Mouse (Mus musculus) heart, embryonic 15.5 days (tissue): Measurements from ENCODE around the gene Mrpl54. TPM values are rescaled to one million over a fixed set of nuclear protein-coding genes. Genes with fewer than 3 reads are reported as not detected.

Source experiments
- ATAC-seq: fragments of 200-750 bp; cut with Nextera tagmentation; replicated peaks from 2 replicates; pipeline ENCODE4 v1.8.0; 2017; ENCODE audit warnings: low read depth, moderate TSS enrichment; ENCODE audit not compliant: insufficient number of reproducible peaks, insufficient read depth, low FRiP score
- H3K27ac ChIP-seq: fragments of 300-500 bp; sonication (generic); 2 replicates; pipeline ENCODE4 v1.5.1; 2015; ENCODE audit warnings: mild to moderate bottlenecking, inconsistent platforms
- H3K27me3 ChIP-seq: fragments of 300-500 bp; sonication (generic); 2 replicates; pipeline ENCODE4 v1.6.1; 2015; ENCODE audit warnings: inconsistent platforms
- H3K36me3 ChIP-seq: fragments of 300-500 bp; sonication (generic); 2 replicates; pipeline ENCODE4 v1.6.1; 2015; ENCODE audit warnings: mild to moderate bottlenecking, inconsistent platforms
- H3K4me1 ChIP-seq: fragments of 300-500 bp; sonication (generic); replicated peaks from 2 replicates; pipeline ENCODE4 v1.6.1; 2015; ENCODE audit warnings: inconsistent platforms
- H3K4me2 ChIP-seq: fragments of 300-500 bp; sonication (generic); 2 replicates; pipeline ENCODE4 v1.6.1; 2015; ENCODE audit warnings: inconsistent platforms, mild to moderate bottlenecking, moderate library complexity
- H3K4me3 ChIP-seq: fragments of 300-500 bp; sonication (generic); 2 replicates; pipeline ENCODE4 v1.5.1; 2015; ENCODE audit warnings: mild to moderate bottlenecking, inconsistent platforms
- H3K9ac ChIP-seq: fragments of 300-500 bp; sonication (generic); 2 replicates; pipeline ENCODE4 v1.6.1; 2015; ENCODE audit warnings: mild to moderate bottlenecking, inconsistent platforms
- H3K9me3 ChIP-seq: fragments of 300-500 bp; sonication (generic); replicated peaks from 2 replicates; pipeline ENCODE4 v1.6.1; 2016; ENCODE audit warnings: inconsistent platforms
- WGBS: fragments of 180-500 bp; shearing (Covaris S2); methylation state at CpG from one replicate; pipeline ENCODE4 v1.1.7; 2015; ENCODE audit warnings: mixed read lengths; 5-methylcytosine and 5-hydroxymethylcytosine counted together
- polyA plus RNA-seq: library from polyadenylated mRNA; unstranded; fragments of >200 nt; fragmentation: Nextera tagmentation; extraction: Ambion mirVana; gene quantifications from 2 replicates; pipeline ENCODE4 v1.2.1, GENCODE M21; 2015

Mrpl54 gene
- polyA plus RNA-seq, 1 experiment from 2014 or later = 226 TPM

DNA sequence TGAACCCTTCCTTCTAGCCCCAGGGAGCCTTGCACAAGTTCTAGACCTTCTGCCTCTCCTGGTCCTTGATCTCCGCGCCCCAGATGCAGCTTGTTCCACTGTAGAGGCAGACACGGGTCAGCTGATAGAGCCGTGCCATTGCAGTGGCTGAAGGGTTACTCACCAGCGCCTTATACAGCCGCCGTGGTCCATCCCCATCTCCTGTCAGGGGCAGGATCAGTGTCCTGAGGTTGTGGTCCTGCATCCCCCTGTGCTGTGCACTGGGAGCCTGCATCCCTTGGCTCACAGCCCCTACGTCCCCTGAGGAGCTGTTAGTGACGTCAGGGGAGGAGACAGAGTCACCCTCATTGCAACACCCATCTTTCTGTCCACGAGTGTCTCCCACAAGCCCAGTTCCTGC is 36.5 kb upstream of the Mrpl54 start:
- ATAC-seq = 0 out of 2 replicates have a peak, but pooled peaks have one; percentile 2
- H3K4me2 ChIP-seq = peak overlapping the region; percentile 44
- peaks cover 27% of the 10 kb centered on the region for H3K36me3 ChIP-seq
- 43% methylated on average over 10 of the region's 10 CpGs for WGBS
- H3K9me3 ChIP-seq = no peaks in the 10 kb centered on the region
- H3K9ac ChIP-seq = peak overlapping the region; percentile 34; the same call in 1 of the 2 replicates
- peaks cover 62% of the 10 kb centered on the region for H3K4me1 ChIP-seq
- H3K27ac ChIP-seq = peak overlapping the region; percentile 55
- H3K27me3 ChIP-seq = no peaks in the 10 kb centered on the region
- no peak overlapping the region for H3K4me3 ChIP-seq

DNA sequence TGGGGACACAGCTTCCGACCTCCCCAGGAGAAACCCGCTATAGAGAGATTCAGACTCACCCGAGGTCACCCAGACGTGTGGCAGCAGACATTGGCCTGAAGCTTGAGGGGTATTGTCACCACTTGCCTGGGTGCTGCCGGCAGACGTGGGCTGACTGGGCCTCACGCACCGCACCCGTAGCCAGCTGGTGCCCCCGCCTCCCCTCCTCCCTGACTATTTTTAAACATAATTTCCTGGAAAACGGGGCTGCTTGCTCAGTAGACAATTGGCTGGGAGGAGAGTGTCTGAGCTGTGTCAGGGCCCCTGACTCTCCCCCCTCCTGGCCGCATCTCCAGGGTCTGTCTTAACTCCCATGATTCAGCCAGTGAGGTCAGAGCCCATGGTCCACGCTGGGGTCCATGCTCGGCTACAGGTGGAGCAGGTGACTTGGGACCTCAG is 36.1 kb upstream of the Mrpl54 start:
- Histone ChIP-seq H3K27ac (peak overlapping the region; percentile 55), H3K4me1 (peaks cover 67% of the 10 kb centered on the region), H3K9me3 (no peaks in the 10 kb centered on the region), H3K4me2 (peak overlapping the region; percentile 44), H3K9ac (peak overlapping the region; percentile 34; the same call in 1 of the 2 replicates), H3K27me3 (no peaks in the 10 kb centered on the region), H3K4me3 (no peak overlapping the region), H3K36me3 (peaks cover 22% of the 10 kb centered on the region)
- ATAC-seq = 0 out of 2 replicates have a peak, but pooled peaks have one; percentile 7
- 15% methylated on average over 14 of the region's 14 CpGs for WGBS

DNA sequence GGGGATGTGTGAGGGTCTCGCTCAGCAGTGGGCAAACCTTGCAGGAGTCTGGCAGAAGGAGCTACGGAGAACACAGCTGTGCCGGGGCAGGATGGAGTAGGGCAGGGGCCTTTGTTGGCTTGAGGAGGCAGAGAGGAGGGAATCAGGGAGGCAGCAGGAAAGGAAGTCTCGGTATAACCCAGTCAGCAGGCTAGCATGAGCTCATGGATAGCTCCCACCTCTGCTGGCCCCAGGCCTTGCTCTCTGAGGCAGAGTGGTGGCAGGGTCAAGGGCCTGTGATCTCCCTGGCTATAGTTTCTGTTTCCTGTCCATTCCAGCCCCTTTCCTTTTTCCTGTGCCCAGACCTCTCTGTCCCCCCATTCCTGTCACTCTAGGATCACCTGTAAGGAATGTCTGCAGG is 35.6 kb upstream of the Mrpl54 start:
- H3K9ac ChIP-seq = no peak overlapping the region
- peak overlapping the region; percentile 44 for H3K4me2 ChIP-seq
- H3K4me1 ChIP-seq = peaks cover 72% of the 10 kb centered on the region
- H3K27me3 ChIP-seq = no peaks in the 10 kb centered on the region
- no peak overlapping the region for H3K4me3 ChIP-seq
- ATAC-seq = no peak
- no peaks in the 10 kb centered on the region for H3K9me3 ChIP-seq
- H3K36me3 ChIP-seq = peaks cover 17% of the 10 kb centered on the region
- WGBS = 52% methylated on average over 4 of the region's 4 CpGs
- H3K27ac ChIP-seq = peak overlapping the region; percentile 55

DNA sequence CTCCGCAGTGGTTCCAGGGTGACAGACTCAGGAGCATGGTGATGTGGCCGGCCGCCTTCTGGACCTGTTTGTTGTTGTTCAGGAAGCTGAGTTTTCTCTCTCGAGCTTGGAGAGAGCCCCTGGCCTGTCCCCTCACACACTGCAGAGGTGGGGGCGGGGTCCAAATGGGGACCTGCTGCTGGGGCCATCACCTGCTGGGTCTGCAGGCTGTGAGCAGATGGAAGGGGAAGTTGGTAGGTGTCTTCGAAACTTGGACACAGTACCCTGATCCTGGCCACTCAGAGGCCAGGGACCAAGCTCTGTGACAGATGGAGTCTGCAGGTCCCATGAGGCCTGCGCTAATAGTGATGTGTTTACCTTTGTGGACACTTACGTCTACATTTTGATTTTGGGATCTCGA is 34.6 kb upstream of the Mrpl54 start:
- peaks cover 73% of the 10 kb centered on the region for H3K4me1 ChIP-seq
- H3K27me3 ChIP-seq = no peaks in the 10 kb centered on the region
- no peak overlapping the region for H3K4me2 ChIP-seq
- no peak for ATAC-seq
- peaks cover 8% of the 10 kb centered on the region; the same call in 1 of the 2 replicates for H3K36me3 ChIP-seq
- no peak overlapping the region for H3K27ac ChIP-seq
- no peak overlapping the region for H3K9ac ChIP-seq
- no peaks in the 10 kb centered on the region for H3K9me3 ChIP-seq
- H3K4me3 ChIP-seq = no peak overlapping the region
- WGBS = 73% methylated on average over 9 of the region's 9 CpGs

DNA sequence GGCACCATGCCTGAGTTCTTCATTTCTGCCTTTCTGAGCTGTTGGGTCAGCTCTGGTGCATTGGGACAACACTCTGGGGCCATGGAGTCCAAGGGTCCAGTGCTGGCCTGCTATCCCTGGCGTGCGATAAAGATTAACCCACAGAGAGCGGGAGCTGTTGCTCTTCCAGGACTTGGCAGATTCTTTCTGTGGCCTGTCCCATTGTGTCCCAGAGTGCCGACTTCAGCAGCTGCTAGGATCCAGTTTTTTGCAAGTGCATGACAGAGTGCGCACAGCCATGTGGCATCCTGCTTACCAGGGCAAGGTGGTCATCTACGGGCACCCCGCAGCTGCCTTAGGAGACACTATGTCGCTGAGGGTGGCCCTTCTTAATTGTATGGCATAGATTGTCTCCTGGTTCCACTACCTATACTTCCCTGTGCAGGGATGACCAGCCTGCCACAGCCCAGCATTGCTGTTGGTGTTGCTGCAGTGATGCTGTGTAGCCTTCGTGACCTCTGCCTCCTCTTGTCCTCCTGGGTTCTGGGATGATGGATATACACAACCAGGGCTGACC is 33.7 kb upstream of the Mrpl54 start:
- 70% methylated on average over 9 of the region's 9 CpGs for WGBS
- Histone ChIP-seq H3K4me1 (peaks cover 79% of the 10 kb centered on the region), H3K27me3 (no peaks in the 10 kb centered on the region), H3K4me2 (no peak overlapping the region), H3K36me3 (no peaks in the 10 kb centered on the region), H3K27ac (no peak overlapping the region), H3K9me3 (no peaks in the 10 kb centered on the region), H3K9ac (no peak overlapping the region), H3K4me3 (no peak overlapping the region)
- no peak for ATAC-seq

DNA sequence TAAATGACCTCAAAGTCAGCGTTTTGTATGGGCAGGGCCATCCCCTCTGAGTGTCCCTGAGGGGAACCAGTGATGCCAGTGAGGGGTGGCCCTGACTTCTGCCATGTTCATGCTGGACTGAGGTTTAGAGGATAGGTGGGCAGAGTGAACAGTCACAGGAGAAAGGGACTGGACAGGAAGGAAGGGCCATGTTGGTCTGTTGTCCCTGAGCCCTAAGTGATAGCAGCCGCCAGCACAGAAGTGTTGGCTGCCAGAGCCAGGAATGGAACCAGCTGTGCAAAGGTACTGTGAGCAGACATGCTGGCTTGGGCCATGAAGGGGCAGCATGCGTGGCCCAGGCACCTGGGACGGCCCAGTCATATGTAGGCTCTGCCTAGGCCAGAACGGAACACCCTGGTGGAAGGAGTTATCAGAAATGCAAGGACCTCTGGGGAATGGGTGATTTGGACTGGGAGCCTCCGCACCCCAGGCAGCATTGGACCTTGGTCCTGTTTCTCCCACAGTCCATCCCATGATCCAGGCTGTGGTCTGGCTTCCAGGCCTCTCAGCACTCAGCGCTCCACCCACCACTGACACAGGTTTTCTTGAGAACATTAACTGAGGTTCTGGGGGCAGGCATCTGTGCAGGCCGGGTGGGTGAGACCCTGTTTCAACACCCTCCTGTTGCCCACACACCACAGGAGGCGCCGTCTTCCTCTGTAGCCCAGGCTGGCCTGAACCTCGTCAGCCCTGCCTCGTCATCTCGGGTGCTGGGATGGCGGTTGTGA is 33.0 kb upstream of the Mrpl54 start:
- no peak for ATAC-seq
- H3K9me3 ChIP-seq = no peaks in the 10 kb centered on the region
- no peaks in the 10 kb centered on the region for H3K27me3 ChIP-seq
- no peak overlapping the region for H3K9ac ChIP-seq
- WGBS = 81% methylated on average over 14 of the region's 14 CpGs
- no peak overlapping the region for H3K4me3 ChIP-seq
- no peak overlapping the region for H3K4me2 ChIP-seq
- H3K4me1 ChIP-seq = peaks cover 82% of the 10 kb centered on the region
- 0 out of 2 replicates have a peak overlapping the region, but pooled peaks have one; percentile 6 for H3K27ac ChIP-seq
- no peaks in the 10 kb centered on the region for H3K36me3 ChIP-seq

DNA sequence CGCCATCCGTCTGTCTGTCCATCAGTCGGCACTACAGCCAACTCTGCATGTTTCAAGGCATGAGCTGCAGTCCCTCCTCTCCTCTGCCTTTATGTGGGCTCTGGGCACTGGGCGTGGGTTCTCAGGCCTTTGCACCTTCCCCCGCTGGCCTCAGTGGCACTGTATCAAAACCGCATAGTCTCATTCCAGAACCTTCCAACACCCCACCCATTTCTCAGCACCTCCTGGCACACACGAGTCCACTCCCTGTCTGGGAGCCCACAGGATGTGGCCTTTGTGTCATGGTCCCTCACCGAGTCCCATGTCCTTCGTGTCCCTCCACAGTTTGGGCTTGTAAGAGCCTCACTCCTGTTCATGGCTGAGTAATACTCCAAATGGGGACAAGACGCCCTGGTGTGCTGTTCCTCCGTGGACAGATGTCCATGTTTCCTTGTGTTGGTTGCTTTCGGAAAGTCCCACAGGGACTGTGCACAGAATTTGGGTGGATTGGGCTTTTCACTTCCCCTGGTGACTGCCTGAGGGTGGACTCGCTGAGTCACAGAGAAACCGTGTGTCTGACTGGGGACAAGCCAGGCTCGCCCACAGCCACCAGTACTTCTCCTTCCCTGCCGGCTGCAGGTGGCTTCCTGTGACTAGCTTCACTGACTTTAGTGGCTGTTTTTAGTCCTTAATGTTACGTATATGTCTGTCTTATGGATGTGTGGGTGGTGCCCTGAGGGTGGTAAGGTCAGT is 31.8 kb upstream of the Mrpl54 start:
- H3K36me3 ChIP-seq = no peaks in the 10 kb centered on the region
- 84% methylated on average over 17 of the region's 17 CpGs for WGBS
- no peak overlapping the region for H3K9ac ChIP-seq
- no peak overlapping the region for H3K4me2 ChIP-seq
- no peak overlapping the region for H3K4me3 ChIP-seq
- H3K9me3 ChIP-seq = no peaks in the 10 kb centered on the region
- H3K27me3 ChIP-seq = no peaks in the 10 kb centered on the region
- H3K4me1 ChIP-seq = peaks cover 83% of the 10 kb centered on the region
- ATAC-seq = no peak
- H3K27ac ChIP-seq = peak overlapping the region; percentile 75

DNA sequence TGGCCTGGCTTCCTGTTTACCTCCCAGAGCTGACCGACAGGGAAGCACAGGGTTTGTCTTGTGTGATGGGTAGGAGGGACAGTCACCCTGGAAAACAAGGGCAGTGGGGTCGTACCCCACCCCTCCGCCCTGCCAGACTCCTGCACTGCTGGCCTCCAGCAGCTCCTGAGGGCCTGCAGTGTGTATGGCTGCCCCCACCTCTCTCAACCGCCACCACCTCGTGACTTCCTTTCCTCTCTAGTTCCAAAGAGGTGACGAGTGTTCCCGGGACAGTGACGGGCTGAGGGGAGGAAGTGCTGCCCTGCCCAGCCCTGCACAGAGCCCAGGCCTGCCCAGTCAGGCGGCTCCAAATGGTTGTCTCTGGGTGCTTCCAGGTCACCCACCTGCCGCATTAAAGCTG is 31.1 kb upstream of the Mrpl54 start:
- H3K9me3 ChIP-seq = no peaks in the 10 kb centered on the region
- peak overlapping the region; percentile 31; the same call in 1 of the 2 replicates for H3K9ac ChIP-seq
- H3K27ac ChIP-seq = peak overlapping the region; percentile 75
- WGBS = 27% methylated on average over 10 of the region's 10 CpGs
- ATAC-seq = peak; percentile 58
- H3K36me3 ChIP-seq = no peaks in the 10 kb centered on the region
- H3K27me3 ChIP-seq = no peaks in the 10 kb centered on the region
- H3K4me1 ChIP-seq = peaks cover 79% of the 10 kb centered on the region
- H3K4me2 ChIP-seq = peak overlapping the region; percentile 16; the same call in 1 of the 2 replicates
- no peak overlapping the region for H3K4me3 ChIP-seq

DNA sequence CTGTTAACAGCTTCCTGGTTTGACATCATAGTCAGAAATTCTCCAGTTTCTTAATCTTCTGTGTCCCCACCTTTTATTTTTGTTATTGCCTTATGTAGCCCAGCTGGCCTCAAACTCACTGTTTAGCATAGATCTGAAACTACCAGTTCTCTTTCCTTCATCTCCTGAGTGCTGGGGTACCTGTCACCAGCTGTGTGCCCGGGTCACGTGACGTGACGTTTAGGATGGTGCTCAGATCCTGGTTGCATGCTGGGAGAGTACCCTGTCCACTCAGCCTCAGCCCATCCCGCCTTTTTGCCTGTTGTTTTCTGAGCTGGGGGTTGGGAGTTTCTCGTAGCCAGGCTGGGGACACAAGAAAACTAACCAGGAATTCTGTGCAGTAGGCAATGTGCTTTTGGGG is 30.5 kb upstream of the Mrpl54 start:
- Histone ChIP-seq H3K27me3 (no peaks in the 10 kb centered on the region), H3K9ac (no peak overlapping the region), H3K4me1 (peaks cover 73% of the 10 kb centered on the region), H3K27ac (peak overlapping the region; percentile 75), H3K4me3 (no peak overlapping the region), H3K9me3 (no peaks in the 10 kb centered on the region), H3K36me3 (no peaks in the 10 kb centered on the region), H3K4me2 (peak overlapping the region; percentile 16; the same call in 1 of the 2 replicates)
- WGBS = 71% methylated on average over 6 of the region's 6 CpGs
- ATAC-seq = no peak

DNA sequence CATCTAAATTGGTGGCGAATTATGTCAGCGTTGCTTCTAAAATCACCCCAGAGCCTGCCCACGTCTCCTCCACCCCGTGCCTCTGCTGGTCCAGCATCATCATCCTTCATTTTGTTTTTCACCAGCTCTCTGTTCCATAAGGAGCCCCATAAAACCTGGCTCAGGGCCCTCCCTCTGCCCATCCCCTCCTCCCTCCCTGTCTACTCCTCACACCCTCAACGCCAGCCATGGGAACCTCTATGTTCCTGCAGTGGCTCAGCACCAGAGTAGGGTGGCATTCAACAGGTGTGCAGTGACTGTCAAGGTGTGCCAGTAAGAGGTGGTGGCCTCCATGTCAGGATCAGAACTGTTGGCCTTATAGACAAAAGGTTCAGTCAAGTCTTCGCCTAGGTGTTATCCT is 28.5 kb upstream of the Mrpl54 start:
- H3K4me2 ChIP-seq = peak overlapping the region; percentile 93; the same call in 1 of the 2 replicates
- ATAC-seq = no peak
- H3K9ac ChIP-seq = no peak overlapping the region
- H3K36me3 ChIP-seq = no peaks in the 10 kb centered on the region
- H3K27ac ChIP-seq = no peak overlapping the region
- no peak overlapping the region for H3K4me3 ChIP-seq
- peaks cover 66% of the 10 kb centered on the region for H3K4me1 ChIP-seq
- WGBS = 85% methylated on average over 6 of the region's 6 CpGs
- H3K27me3 ChIP-seq = peaks cover 12% of the 10 kb centered on the region
- H3K9me3 ChIP-seq = no peaks in the 10 kb centered on the region

DNA sequence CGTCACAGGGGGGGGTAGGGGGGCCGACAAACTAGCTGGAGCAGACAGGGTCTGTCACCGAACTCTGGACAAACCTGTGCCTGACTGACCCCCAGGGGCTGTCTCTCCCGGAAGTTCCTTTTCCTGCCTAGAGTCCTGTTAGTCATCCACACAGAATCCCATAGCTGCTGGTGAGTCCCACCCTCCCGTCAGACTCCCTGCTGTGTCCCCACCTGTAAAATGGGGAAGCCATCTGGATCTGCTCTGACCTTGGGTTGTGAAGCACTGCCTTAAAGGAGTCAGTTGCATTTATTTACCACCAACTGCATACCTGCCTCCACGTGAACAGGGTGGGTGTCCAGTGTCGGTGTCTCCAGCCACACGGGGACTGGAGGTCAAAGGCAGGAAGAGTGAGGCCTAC is 27.7 kb upstream of the Mrpl54 start:
- H3K9ac ChIP-seq = peak overlapping the region; percentile 87
- peaks cover 20% of the 10 kb centered on the region for H3K27me3 ChIP-seq
- H3K4me3 ChIP-seq = peak overlapping the region; percentile 71
- peaks cover 60% of the 10 kb centered on the region for H3K4me1 ChIP-seq
- H3K36me3 ChIP-seq = no peaks in the 10 kb centered on the region
- no peak overlapping the region for H3K27ac ChIP-seq
- H3K4me2 ChIP-seq = peak overlapping the region; percentile 93
- no peaks in the 10 kb centered on the region for H3K9me3 ChIP-seq
- no peak for ATAC-seq
- WGBS = 47% methylated on average over 8 of the region's 8 CpGs
